In genomic region chr15:12549919-12550305, GRCm38 (mm10) we compare ENCODE assay signal across 8 mouse cellular contexts.
DNase-seq lines count a peak whose midpoint lies in the region; ATAC-seq and TF ChIP-seq lines count a peak whose summit lies in the region.

No protein-coding gene starts in this region.

- H3K4me3 ChIP-seq in left cerebral cortex, adult 2 months = peak overlapping the region; percentile 51
- H3K4me3 ChIP-seq in forebrain, embryonic 11.5 days (ENCODE audit: low read depth, low read length) = peak overlapping the region; percentile 49
- H3K4me3 ChIP-seq in megakaryocyte, embryonic 14.5 days (replicated peaks) = peak overlapping the region; percentile 90

- WGBS in forebrain, embryonic 11.5 days = 3% methylated on average over 13 of the region's 13 CpGs

- H3K4me1 ChIP-seq in forebrain, embryonic 11.5 days (replicated peaks; ENCODE audit: control insufficient read depth, insufficient read depth, low read length) = peaks cover 16% of the 10 kb centered on the region
- H3K4me1 ChIP-seq in megakaryocyte, embryonic 14.5 days = peaks cover 19% of the 10 kb centered on the region

- DNase-seq in left cerebral cortex, adult 2 months (ENCODE audit: extremely low spot score in 1 of 2, low spot score in 2 of 2) = no peak
- no peak for DNase-seq in left cerebral cortex, postnatal 4 days
- DNase-seq in forebrain, embryonic 11.5 days (ENCODE audit: low spot score) = peak; percentile 66
- peak; percentile 76 to 77 for DNase-seq in heart, postnatal 10 days
- DNase-seq in kidney, postnatal 36 days = peak; percentile 74 to 78
- peak; percentile 16 for DNase-seq in thymus, postnatal 14 days
- DNase-seq in T-cell, adult 2 months (ENCODE audit: low spot score) = no peak

- no peaks in the 10 kb centered on the region for H3K36me3 ChIP-seq in forebrain, embryonic 11.5 days (ENCODE audit: control insufficient read depth, insufficient read depth, low read length)
- H3K36me3 ChIP-seq in megakaryocyte, embryonic 14.5 days (replicated peaks; ENCODE audit: low read length) = no peaks in the 10 kb centered on the region

- intact Hi-C loops in left cerebral cortex, adult 2 months (cut with DNase I) = loop anchor here (5.0 kb wide), 1 partner anchor 63 kb away; no protein-coding TSS in a partner anchor
- intact Hi-C loops in left cerebral cortex, postnatal 4 days (cut with DNase I) = no loop called here
- intact Hi-C loops in heart, postnatal 10 days (cut with DNase I) = no loop called here

- peak overlapping the region; percentile 55; the same call in 1 of the 2 replicates for H3K9ac ChIP-seq in forebrain, embryonic 11.5 days (ENCODE audit: low read length)

- H3K9me3 ChIP-seq in forebrain, embryonic 11.5 days (ENCODE audit: control insufficient read depth, low read length) = no peaks in the 10 kb centered on the region
- H3K9me3 ChIP-seq in megakaryocyte, embryonic 14.5 days = no peaks in the 10 kb centered on the region

- H3K4me2 ChIP-seq in forebrain, embryonic 11.5 days (ENCODE audit: low read depth, low read length, severe bottlenecking) = peak overlapping the region; percentile 98

- H3K27ac ChIP-seq in left cerebral cortex, adult 2 months = no peak overlapping the region
- H3K27ac ChIP-seq in forebrain, embryonic 11.5 days (ENCODE audit: low read depth, low read length) = 0 out of 2 replicates have a peak overlapping the region, but pooled peaks have one; percentile 37

- no peak for TF ChIP-seq CTCF in left cerebral cortex, adult 2 months (IDR thresholded peaks at IDR 0.05)

- H3K27me3 ChIP-seq in forebrain, embryonic 11.5 days (ENCODE audit: control insufficient read depth, insufficient read depth, low read length) = peaks cover 4% of the 10 kb centered on the region; the same call in 1 of the 2 replicates
- peaks cover 33% of the 10 kb centered on the region for H3K27me3 ChIP-seq in megakaryocyte, embryonic 14.5 days (replicated peaks)

- ATAC-seq in forebrain, embryonic 11.5 days (replicated peaks; ENCODE audit: low FRiP score) = peak; percentile 52; the same call in 1 of the 2 replicates

Comparison
In these comparisons a context has a peak if more than half of its experiments do, and no peak if none do; other contexts are left out.
1. DNase-seq: peak in forebrain, embryonic 11.5 days (single experiment), heart, postnatal 10 days (2 of 2), kidney, postnatal 36 days (2 of 2) and thymus, postnatal 14 days (single experiment); none in left cerebral cortex, adult 2 months (0 of 2), left cerebral cortex, postnatal 4 days (single experiment) and T-cell, adult 2 months (single experiment).
2. Peak in every context shown above with its lines, with median percentiles within 50 percentile points of each other: H3K4me3 ChIP-seq.